Mouse (Mus musculus) spleen, adult 2 months (tissue): Measurements from ENCODE around the gene B4galt1.

Experiments
- CTCF ChIP-seq: fragments of 200-500 bp; IDR thresholded peaks from 2 replicates; pipeline ENCODE4 v1.5.1; 2011; ENCODE audit warnings: mild to moderate bottlenecking, inconsistent platforms; ENCODE audit not compliant: insufficient read depth, insufficient read length, insufficient replicate concordance; ENCODE audit errors: extremely low read depth
- POLR2A ChIP-seq: fragments of 200-500 bp; IDR thresholded peaks from 2 replicates; pipeline ENCODE4 v1.6.1; 2011; ENCODE audit warnings: low read depth, low read length, inconsistent platforms

- TF ChIP-seq POLR2A (no peak), CTCF (no peak)
Observed at GRCm38 (mm10) chr4:40850582-40850981, 3.2 kb downstream of the B4galt1 start.
